Mouse (Mus musculus): ENCODE results near the gene Ablim1. TPM values are rescaled to one million over a fixed set of nuclear protein-coding genes. Genes with fewer than 3 reads are reported as not detected.

Gene Ablim1
- polyA plus RNA-seq, 1 experiment from 2014 or later: 57.3 TPM

DNA sequence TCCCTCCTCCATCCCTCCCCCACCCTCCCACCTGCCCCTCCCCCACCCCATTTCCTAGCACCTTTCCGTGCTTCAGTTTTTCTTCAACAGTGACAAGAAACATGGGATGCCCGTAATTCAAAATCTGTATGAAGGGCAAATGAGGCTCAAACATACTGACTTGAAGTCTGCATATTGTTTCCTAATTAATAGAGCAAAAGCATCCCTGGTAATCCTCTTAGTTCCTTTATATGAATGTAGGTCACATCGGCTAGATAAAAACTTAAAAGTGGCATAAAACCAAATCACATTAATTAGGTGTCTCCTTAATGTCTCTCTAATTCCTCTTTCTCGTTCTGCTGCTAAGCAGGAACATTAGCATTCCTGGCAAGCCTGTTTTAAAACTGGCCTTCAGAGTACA lies 83.7 kb downstream of the Ablim1 start:
- Histone ChIP-seq H3K4me3 (ENCODE audit: low read length) (no peak overlapping the region), H3K4me2 (ENCODE audit: low read length) (no peak overlapping the region), H3K9me3 (ENCODE audit: control insufficient read depth, low read length) (no peaks in the 10 kb centered on the region), H3K27me3 (replicated peaks; ENCODE audit: control insufficient read depth, insufficient read depth, low read length) (no peaks in the 10 kb centered on the region), H3K9ac (ENCODE audit: low read depth, low read length) (no peak overlapping the region), H3K27ac (ENCODE audit: low read depth, low read length) (no peak overlapping the region), H3K4me1 (ENCODE audit: control insufficient read depth, insufficient read depth, low read depth, low read length) (no peaks in the 10 kb centered on the region), H3K36me3 (ENCODE audit: control insufficient read depth, insufficient read depth, low read length) (no peaks in the 10 kb centered on the region)
- WGBS: 59% methylated on average over 4 of the region's 4 CpGs
- no peak for ATAC-seq

DNA sequence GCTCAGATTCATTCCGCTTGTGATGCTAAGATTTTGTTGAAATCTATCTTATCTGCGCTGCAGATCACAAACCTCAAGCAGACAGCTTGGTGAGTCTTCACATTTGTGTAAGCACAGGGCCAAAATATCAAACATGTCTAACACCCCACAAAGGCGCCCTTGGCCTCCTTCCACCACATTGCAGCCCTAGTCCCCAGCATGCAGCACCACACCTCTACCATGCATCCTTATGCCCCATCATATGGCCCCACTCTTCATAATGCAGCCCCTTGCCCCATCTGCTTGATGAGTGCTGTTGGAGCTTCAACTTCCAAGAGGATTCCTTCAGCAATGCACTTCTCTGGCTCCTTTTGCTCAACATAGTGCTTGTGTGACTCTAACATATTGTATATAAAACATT lies 85.6 kb downstream of the Ablim1 start:
- H3K9me3 ChIP-seq (ENCODE audit: control insufficient read depth, low read length): no peaks in the 10 kb centered on the region
- H3K27ac ChIP-seq (ENCODE audit: low read depth, low read length): no peak overlapping the region
- no peaks in the 10 kb centered on the region for H3K27me3 ChIP-seq (replicated peaks; ENCODE audit: control insufficient read depth, insufficient read depth, low read length)
- H3K36me3 ChIP-seq (ENCODE audit: control insufficient read depth, insufficient read depth, low read length): no peaks in the 10 kb centered on the region
- no peak for ATAC-seq
- 90% methylated on average over 3 of the region's 3 CpGs for WGBS
- H3K4me3 ChIP-seq (ENCODE audit: low read length): no peak overlapping the region
- H3K4me2 ChIP-seq (ENCODE audit: low read length): no peak overlapping the region
- H3K4me1 ChIP-seq (ENCODE audit: control insufficient read depth, insufficient read depth, low read depth, low read length): no peaks in the 10 kb centered on the region
- no peak overlapping the region for H3K9ac ChIP-seq (ENCODE audit: low read depth, low read length)

DNA sequence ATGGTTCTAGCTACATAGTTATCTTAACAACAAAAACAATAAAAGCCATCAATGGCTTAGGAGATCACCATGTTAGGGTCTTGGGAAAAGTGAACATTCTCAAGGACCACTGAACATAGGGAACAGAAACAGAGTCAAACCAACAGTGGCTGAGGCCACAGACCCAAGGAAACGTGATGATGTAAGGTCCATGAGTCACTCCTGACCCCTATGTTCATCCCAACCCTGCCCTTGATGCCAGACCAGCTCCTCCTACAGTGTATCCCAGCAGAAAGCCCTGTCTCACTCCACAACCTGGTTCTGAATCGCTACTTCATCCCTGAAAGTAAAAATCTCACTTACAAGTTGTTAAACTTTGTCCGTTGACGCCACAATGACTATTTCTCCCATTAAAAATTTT lies 86.1 kb downstream of the Ablim1 start:
- 84% methylated on average over 4 of the region's 4 CpGs for WGBS
- Histone ChIP-seq H3K9ac (ENCODE audit: low read depth, low read length) (no peak overlapping the region), H3K9me3 (ENCODE audit: control insufficient read depth, low read length) (no peaks in the 10 kb centered on the region), H3K4me1 (ENCODE audit: control insufficient read depth, insufficient read depth, low read depth, low read length) (no peaks in the 10 kb centered on the region), H3K27me3 (replicated peaks; ENCODE audit: control insufficient read depth, insufficient read depth, low read length) (no peaks in the 10 kb centered on the region), H3K27ac (ENCODE audit: low read depth, low read length) (no peak overlapping the region), H3K4me3 (ENCODE audit: low read length) (no peak overlapping the region), H3K4me2 (ENCODE audit: low read length) (no peak overlapping the region), H3K36me3 (ENCODE audit: control insufficient read depth, insufficient read depth, low read length) (no peaks in the 10 kb centered on the region)
- no peak for ATAC-seq

DNA sequence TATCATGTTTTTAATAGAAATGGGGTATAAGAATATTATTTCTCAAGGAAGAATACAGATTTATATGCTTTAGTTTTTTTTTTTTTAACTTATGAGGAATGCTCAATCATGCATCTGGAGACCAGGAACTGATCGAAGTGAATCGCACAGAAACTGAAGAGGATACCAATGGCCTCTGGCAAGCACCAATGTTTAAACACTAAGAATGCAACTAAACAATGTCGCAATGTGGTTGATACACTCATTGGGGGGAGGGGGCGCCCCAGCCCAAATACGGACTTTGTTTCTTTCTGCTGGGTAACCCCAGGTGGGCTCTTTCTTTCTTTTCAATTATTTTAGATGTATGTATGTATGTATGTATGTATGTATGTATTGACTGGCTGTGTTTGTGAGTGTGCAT lies 90.3 kb downstream of the Ablim1 start:
- Histone ChIP-seq H3K9me3 (ENCODE audit: control insufficient read depth, low read length) (no peaks in the 10 kb centered on the region), H3K27ac (ENCODE audit: low read depth, low read length) (no peak overlapping the region)
- 90% methylated on average over 5 of the region's 5 CpGs for WGBS

DNA sequence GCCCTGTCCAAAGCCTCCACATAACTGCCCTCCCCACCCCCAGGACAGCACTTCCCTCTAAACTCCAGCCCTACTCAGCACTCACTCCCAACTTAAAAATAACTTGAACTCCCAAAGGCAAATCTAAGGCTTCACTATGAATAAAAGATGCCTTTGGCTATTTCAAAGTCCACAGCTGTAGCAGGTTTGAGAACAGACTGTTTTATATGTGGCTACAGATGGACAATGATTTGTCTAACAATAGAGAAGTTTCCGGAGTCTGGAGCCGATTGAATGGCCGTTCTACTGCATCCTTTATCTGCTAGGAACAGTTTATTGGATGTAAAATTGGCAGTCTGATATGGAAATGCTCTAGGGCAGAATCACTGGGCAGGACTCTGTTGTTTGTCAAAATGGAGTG lies 91.0 kb downstream of the Ablim1 start:
- Histone ChIP-seq H3K9me3 (ENCODE audit: control insufficient read depth, low read length) (no peaks in the 10 kb centered on the region), H3K4me1 (ENCODE audit: control insufficient read depth, insufficient read depth, low read depth, low read length) (no peaks in the 10 kb centered on the region; the same call in 1 of the 2 replicates), H3K36me3 (ENCODE audit: control insufficient read depth, insufficient read depth, low read length) (no peaks in the 10 kb centered on the region), H3K4me3 (ENCODE audit: low read length) (no peak overlapping the region), H3K9ac (ENCODE audit: low read depth, low read length) (no peak overlapping the region), H3K27ac (ENCODE audit: low read depth, low read length) (no peak overlapping the region), H3K27me3 (replicated peaks; ENCODE audit: control insufficient read depth, insufficient read depth, low read length) (no peaks in the 10 kb centered on the region), H3K4me2 (ENCODE audit: low read length) (no peak overlapping the region)
- whole genome bisulfite sequencing: 54% methylated on average over 3 of the region's 3 CpGs
- ATAC-seq: no peak

More for the DNA sequence above, 90.3 kb downstream of the Ablim1 start:
- H3K4me3 ChIP-seq (ENCODE audit: low read length): no peak overlapping the region
- H3K36me3 ChIP-seq (ENCODE audit: control insufficient read depth, insufficient read depth, low read length): no peaks in the 10 kb centered on the region
- H3K9ac ChIP-seq (ENCODE audit: low read depth, low read length): no peak overlapping the region
- no peaks in the 10 kb centered on the region; the same call in 1 of the 2 replicates for H3K4me1 ChIP-seq (ENCODE audit: control insufficient read depth, insufficient read depth, low read depth, low read length)
- H3K4me2 ChIP-seq (ENCODE audit: low read length): no peak overlapping the region
- ATAC-seq: no peak
- no peaks in the 10 kb centered on the region for H3K27me3 ChIP-seq (replicated peaks; ENCODE audit: control insufficient read depth, insufficient read depth, low read length)

DNA sequence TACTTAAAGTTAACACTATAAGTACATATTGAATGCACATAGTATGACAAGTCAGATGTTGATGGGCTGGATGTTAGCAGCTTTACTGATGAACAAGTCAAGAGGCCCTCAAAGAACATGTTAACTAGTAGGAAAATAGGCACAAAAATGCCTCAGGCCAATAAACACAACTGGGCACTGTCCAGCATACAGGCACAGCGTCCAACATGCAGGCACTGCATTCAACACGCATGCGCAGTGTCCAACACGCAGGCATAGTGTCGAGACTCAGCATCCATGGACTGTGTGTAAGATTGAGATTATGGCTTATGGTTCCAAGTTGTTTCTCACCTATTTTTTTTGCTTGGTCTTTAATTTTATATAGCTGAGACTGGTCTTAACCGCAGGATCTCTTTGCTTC lies 92.1 kb downstream of the Ablim1 start:
- no peaks in the 10 kb centered on the region for H3K36me3 ChIP-seq (ENCODE audit: control insufficient read depth, insufficient read depth, low read length)
- H3K27me3 ChIP-seq (replicated peaks; ENCODE audit: control insufficient read depth, insufficient read depth, low read length): no peaks in the 10 kb centered on the region
- no peaks in the 10 kb centered on the region; the same call in 1 of the 2 replicates for H3K4me1 ChIP-seq (ENCODE audit: control insufficient read depth, insufficient read depth, low read depth, low read length)
- H3K9ac ChIP-seq (ENCODE audit: low read depth, low read length): no peak overlapping the region
- no peak overlapping the region for H3K4me3 ChIP-seq (ENCODE audit: low read length)
- H3K27ac ChIP-seq (ENCODE audit: low read depth, low read length): no peak overlapping the region
- ATAC-seq: no peak
- WGBS: 97% methylated on average over 6 of the region's 6 CpGs
- no peaks in the 10 kb centered on the region for H3K9me3 ChIP-seq (ENCODE audit: control insufficient read depth, low read length)
- H3K4me2 ChIP-seq (ENCODE audit: low read length): no peak overlapping the region

DNA sequence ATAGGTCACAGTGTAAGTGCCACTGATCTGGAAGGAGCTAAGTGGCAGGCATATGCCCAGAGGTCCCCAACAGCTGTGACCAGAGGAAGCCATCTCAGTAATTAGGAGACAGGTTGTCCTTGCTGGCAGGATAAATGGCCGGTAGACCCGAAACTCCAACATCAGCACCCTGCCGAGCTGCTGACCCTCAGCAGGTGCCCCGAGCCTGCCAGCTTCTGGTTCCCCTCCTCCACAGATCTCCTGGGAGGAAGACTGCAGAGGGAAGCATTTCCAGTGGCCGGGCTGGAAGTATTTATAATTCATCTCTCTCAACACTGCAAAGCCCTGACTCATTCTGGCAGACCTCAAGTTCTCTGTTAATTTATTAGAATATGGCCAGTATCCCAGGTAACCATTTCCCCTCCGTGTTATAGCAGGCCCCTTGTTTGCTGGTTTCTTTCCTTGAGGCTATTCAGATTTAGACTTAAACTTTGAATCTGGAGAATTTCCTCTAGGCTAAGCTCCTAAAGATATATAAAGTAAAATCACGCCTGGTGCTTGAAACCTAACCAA lies 93.0 kb downstream of the Ablim1 start:
- ATAC-seq: no peak

DNA sequence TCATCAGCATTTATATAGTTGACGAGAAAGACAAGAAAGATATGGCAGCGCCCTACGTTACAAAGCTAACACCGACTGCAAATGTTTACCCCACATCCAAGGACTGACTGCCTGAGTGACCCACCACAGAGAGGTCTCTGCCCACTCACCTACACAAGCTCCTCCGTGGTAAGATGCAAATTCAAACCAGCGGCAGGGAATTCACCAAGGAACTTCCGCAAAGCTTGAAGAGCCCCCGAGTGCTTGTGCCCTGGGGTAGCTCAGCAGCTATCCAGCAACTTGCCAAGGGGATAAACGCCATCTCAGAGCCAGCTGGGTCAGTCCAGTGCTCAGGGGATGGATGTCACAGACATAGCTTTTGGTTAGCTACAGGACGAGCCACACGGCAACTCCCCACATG lies 95.0 kb downstream of the Ablim1 start:
- no peak overlapping the region for H3K9ac ChIP-seq (ENCODE audit: low read depth, low read length)

More for the DNA sequence above, 93.0 kb downstream of the Ablim1 start:
- H3K27ac ChIP-seq (ENCODE audit: low read depth, low read length): no peak overlapping the region
- no peak overlapping the region for H3K4me3 ChIP-seq (ENCODE audit: low read length)
- no peak overlapping the region for H3K9ac ChIP-seq (ENCODE audit: low read depth, low read length)
- no peaks in the 10 kb centered on the region for H3K36me3 ChIP-seq (ENCODE audit: control insufficient read depth, insufficient read depth, low read length)
- no peak overlapping the region for H3K4me2 ChIP-seq (ENCODE audit: low read length)
- H3K4me1 ChIP-seq (ENCODE audit: control insufficient read depth, insufficient read depth, low read depth, low read length): no peaks in the 10 kb centered on the region; the same call in 1 of the 2 replicates
- 46% methylated on average over 7 of the region's 7 CpGs for WGBS
- no peaks in the 10 kb centered on the region for H3K27me3 ChIP-seq (replicated peaks; ENCODE audit: control insufficient read depth, insufficient read depth, low read length)
- no peaks in the 10 kb centered on the region for H3K9me3 ChIP-seq (ENCODE audit: control insufficient read depth, low read length)

DNA sequence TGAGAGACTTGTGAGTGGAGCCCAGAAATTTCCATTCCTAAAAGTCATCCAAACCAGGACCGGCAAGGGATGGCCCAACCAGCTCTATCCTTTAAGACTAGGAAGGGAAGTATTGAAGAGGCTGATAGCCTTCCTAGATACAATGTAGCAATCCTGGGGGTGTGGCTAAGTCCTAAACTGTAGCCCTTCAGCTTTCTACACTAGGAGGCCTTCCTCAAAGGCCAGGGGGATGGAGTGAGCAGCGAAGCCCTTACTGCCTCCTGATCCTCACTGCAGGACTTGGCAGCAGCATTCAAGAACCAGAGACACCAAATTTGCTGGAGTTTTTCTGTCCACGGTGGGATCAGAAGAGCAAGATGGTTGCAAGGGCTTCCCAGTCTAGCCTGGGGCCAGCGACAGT lies 97.6 kb downstream of the Ablim1 start:
- Histone ChIP-seq H3K4me2 (ENCODE audit: low read length) (no peak overlapping the region), H3K27ac (ENCODE audit: low read depth, low read length) (no peak overlapping the region), H3K9ac (ENCODE audit: low read depth, low read length) (no peak overlapping the region), H3K27me3 (replicated peaks; ENCODE audit: control insufficient read depth, insufficient read depth, low read length) (no peaks in the 10 kb centered on the region), H3K4me1 (ENCODE audit: control insufficient read depth, insufficient read depth, low read depth, low read length) (peaks cover 3% of the 10 kb centered on the region; the same call in 1 of the 2 replicates), H3K4me3 (ENCODE audit: low read length) (no peak overlapping the region), H3K36me3 (ENCODE audit: control insufficient read depth, insufficient read depth, low read length) (no peaks in the 10 kb centered on the region), H3K9me3 (ENCODE audit: control insufficient read depth, low read length) (no peaks in the 10 kb centered on the region)
- no peak for ATAC-seq
- 73% methylated on average over 4 of the region's 4 CpGs for WGBS

More for the DNA sequence above, 95.0 kb downstream of the Ablim1 start:
- Histone ChIP-seq H3K36me3 (ENCODE audit: control insufficient read depth, insufficient read depth, low read length) (no peaks in the 10 kb centered on the region), H3K27ac (ENCODE audit: low read depth, low read length) (no peak overlapping the region), H3K4me2 (ENCODE audit: low read length) (no peak overlapping the region), H3K9me3 (ENCODE audit: control insufficient read depth, low read length) (no peaks in the 10 kb centered on the region), H3K4me3 (ENCODE audit: low read length) (no peak overlapping the region), H3K27me3 (replicated peaks; ENCODE audit: control insufficient read depth, insufficient read depth, low read length) (no peaks in the 10 kb centered on the region), H3K4me1 (ENCODE audit: control insufficient read depth, insufficient read depth, low read depth, low read length) (peaks cover 3% of the 10 kb centered on the region; the same call in 1 of the 2 replicates)
- 65% methylated on average over 11 of the region's 11 CpGs for WGBS
- ATAC-seq: no peak
